Mouse (Mus musculus) cortical plate, adult 2 months (tissue): Measurements from ENCODE around the gene Rps27.

Experiments
- CTCF ChIP-seq: fragments of 200-500 bp; IDR thresholded peaks from 2 replicates; pipeline ENCODE4 v1.5.1; 2011; ENCODE audit warnings: mild to moderate bottlenecking, control low read depth, low read length; ENCODE audit not compliant: insufficient read depth; ENCODE audit errors: extremely low read depth
- POLR2A ChIP-seq: fragments of 200-500 bp; IDR thresholded peaks from 2 replicates; pipeline ENCODE4 v1.6.1; 2011; ENCODE audit warnings: mild to moderate bottlenecking, low read length, control low read depth; ENCODE audit not compliant: insufficient read depth; ENCODE audit errors: extremely low read depth

GRCm38 (mm10) chr3:90231075-90231474 is 17.6 kb upstream of the Rps27 start:
- no peak for TF ChIP-seq POLR2A
- TF ChIP-seq CTCF: no peak
